Mouse (Mus musculus): ENCODE data around the gene AW011738. TPM values are rescaled to one million over a fixed set of nuclear protein-coding genes. Genes with fewer than 3 reads are reported as not detected.

Gene AW011738
- polyA plus RNA-seq, 1 experiment from 2014 or later: 0.74 TPM

GRCm38 (mm10) chr4:156195927-156196870 lies 6.9 kb upstream of the AW011738 start:
- ATAC-seq (ENCODE audit: low read depth) (no peak), DNase-seq (ENCODE audit: low spot score) (peak; percentile 86)
- WGBS: 4% methylated on average over 35 of the region's 35 CpGs
- Histone ChIP-seq H3K4me2 (ENCODE audit: low read depth, low read length) (peak overlapping the region; percentile 98), H3K9ac (ENCODE audit: low read depth, low read length) (peak overlapping the region; percentile 85), H3K4me3 (ENCODE audit: low read depth, low read length) (peak overlapping the region; percentile 87), H3K36me3 (ENCODE audit: control insufficient read depth, insufficient read depth, low read length) (peaks cover 28% of the 10 kb centered on the region), H3K27me3 (replicated peaks; ENCODE audit: control insufficient read depth, insufficient read depth, low read length) (no peaks in the 10 kb centered on the region), H3K9me3 (ENCODE audit: control insufficient read depth, low read length) (no peaks in the 10 kb centered on the region), H3K27ac (replicated peaks; ENCODE audit: low read depth, low read length) (peak overlapping the region; percentile 70), H3K4me1 (ENCODE audit: control insufficient read depth, insufficient read depth, low read length) (peaks cover 25% of the 10 kb centered on the region)

GRCm38 (mm10) chr4:156197131-156197828 lies 5.8 kb upstream of the AW011738 start, which contains the start of gene Agrn:
Gene Agrn, minus strand, starts transcription at chr4:156197488.
- H3K27ac ChIP-seq (replicated peaks; ENCODE audit: low read depth, low read length): peak within 1 kb of the TSS; percentile 90
- H3K36me3 ChIP-seq (ENCODE audit: control insufficient read depth, insufficient read depth, low read length): peaks cover 20% of the 10 kb centered on the region
- WGBS: 0% methylated on average over 2 of the region's 88 CpGs
- H3K27me3 ChIP-seq (replicated peaks; ENCODE audit: control insufficient read depth, insufficient read depth, low read length): no peaks in the 10 kb centered on the region
- peak within 1 kb of the TSS; percentile 98 for H3K4me2 ChIP-seq (ENCODE audit: low read depth, low read length)
- peaks cover 23% of the 10 kb centered on the region for H3K4me1 ChIP-seq (ENCODE audit: control insufficient read depth, insufficient read depth, low read length)
- H3K9ac ChIP-seq (ENCODE audit: low read depth, low read length): peak within 1 kb of the TSS; percentile 85
- no peaks in the 10 kb centered on the region for H3K9me3 ChIP-seq (ENCODE audit: control insufficient read depth, low read length)
- ATAC-seq (ENCODE audit: low read depth) (peak; percentile 84), DNase-seq (ENCODE audit: low spot score) (no peak)
- peak within 1 kb of the TSS; percentile 87 for H3K4me3 ChIP-seq (ENCODE audit: low read depth, low read length)

GRCm38 (mm10) chr4:156197829-156198205 lies 5.3 kb upstream of the AW011738 start:
- Histone ChIP-seq H3K9ac (ENCODE audit: low read depth, low read length) (peak overlapping the region; percentile 70), H3K9me3 (ENCODE audit: control insufficient read depth, low read length) (no peaks in the 10 kb centered on the region), H3K36me3 (ENCODE audit: control insufficient read depth, insufficient read depth, low read length) (peaks cover 16% of the 10 kb centered on the region), H3K4me2 (ENCODE audit: low read depth, low read length) (peak overlapping the region; percentile 98), H3K27ac (replicated peaks; ENCODE audit: low read depth, low read length) (peak overlapping the region; percentile 90), H3K4me1 (ENCODE audit: control insufficient read depth, insufficient read depth, low read length) (peaks cover 20% of the 10 kb centered on the region), H3K27me3 (replicated peaks; ENCODE audit: control insufficient read depth, insufficient read depth, low read length) (no peaks in the 10 kb centered on the region; the same call in 1 of the 2 replicates), H3K4me3 (ENCODE audit: low read depth, low read length) (peak overlapping the region; percentile 87)
- under 1% methylated on average over 7 of the region's 26 CpGs for WGBS
- ATAC-seq (ENCODE audit: low read depth): peak; percentile 90
- DNase-seq (ENCODE audit: low spot score): peak; percentile 92

- no peak within 1 kb of the TSS for H3K9ac ChIP-seq (ENCODE audit: low read depth, low read length)
- no peak within 1 kb of the TSS for H3K27ac ChIP-seq (replicated peaks; ENCODE audit: low read depth, low read length)
- peak; percentile 34 for DNase-seq (ENCODE audit: low spot score)
- H3K27me3 ChIP-seq (replicated peaks; ENCODE audit: control insufficient read depth, insufficient read depth, low read length): peaks cover 16% of the 10 kb centered on the region
- no peaks in the 10 kb centered on the region for H3K9me3 ChIP-seq (ENCODE audit: control insufficient read depth, low read length)
- ATAC-seq (ENCODE audit: low read depth): no peak
- H3K4me3 ChIP-seq (ENCODE audit: low read depth, low read length): no peak within 1 kb of the TSS
- 0 out of 2 replicates have a peak within 1 kb of the TSS, but pooled peaks have one; percentile 10 for H3K4me2 ChIP-seq (ENCODE audit: low read depth, low read length)
- 54% methylated on average over 10 of the region's 10 CpGs for WGBS
- peaks cover 10% of the 10 kb centered on the region; the same call in 1 of the 2 replicates for H3K4me1 ChIP-seq (ENCODE audit: control insufficient read depth, insufficient read depth, low read length)
- no peaks in the 10 kb centered on the region for H3K36me3 ChIP-seq (ENCODE audit: control insufficient read depth, insufficient read depth, low read length)
Observed at GRCm38 (mm10) chr4:156200623-156201475, 2.3 kb upstream of the AW011738 start, which contains the start of gene Isg15. Gene Isg15, minus strand, starts transcription at chr4:156200818.

GRCm38 (mm10) chr4:156202462-156202893 lies 626 bp upstream of the AW011738 start:
- Histone ChIP-seq H3K27ac (replicated peaks; ENCODE audit: low read depth, low read length) (no peak overlapping the region), H3K4me3 (ENCODE audit: low read depth, low read length) (peak overlapping the region; percentile 62), H3K9ac (ENCODE audit: low read depth, low read length) (no peak overlapping the region), H3K4me1 (ENCODE audit: control insufficient read depth, insufficient read depth, low read length) (0 out of 2 replicates have a peak, but pooled peaks cover 6% of the 10 kb centered on the region), H3K4me2 (ENCODE audit: low read depth, low read length) (peak overlapping the region; percentile 98), H3K27me3 (replicated peaks; ENCODE audit: control insufficient read depth, insufficient read depth, low read length) (peaks cover 16% of the 10 kb centered on the region), H3K9me3 (ENCODE audit: control insufficient read depth, low read length) (no peaks in the 10 kb centered on the region), H3K36me3 (ENCODE audit: control insufficient read depth, insufficient read depth, low read length) (no peaks in the 10 kb centered on the region)
- 46% methylated on average over 12 of the region's 12 CpGs for whole genome bisulfite sequencing
- DNase-seq (ENCODE audit: low spot score) (no peak), ATAC-seq (ENCODE audit: low read depth) (no peak)

- H3K4me1 ChIP-seq (ENCODE audit: control insufficient read depth, insufficient read depth, low read length): 0 out of 2 replicates have a peak, but pooled peaks cover 6% of the 10 kb centered on the region
- ATAC-seq (ENCODE audit: low read depth): peak; percentile 69
- no peak overlapping the region; the same call in 1 of the 2 replicates for H3K27ac ChIP-seq (replicated peaks; ENCODE audit: low read depth, low read length)
- no peak for DNase-seq (ENCODE audit: low spot score)
- under 1% methylated on average over 39 of the region's 49 CpGs for WGBS
- peak overlapping the region; percentile 62 for H3K4me3 ChIP-seq (ENCODE audit: low read depth, low read length)
- peak overlapping the region; percentile 65 for H3K9ac ChIP-seq (ENCODE audit: low read depth, low read length)
- H3K9me3 ChIP-seq (ENCODE audit: control insufficient read depth, low read length): no peaks in the 10 kb centered on the region
- H3K4me2 ChIP-seq (ENCODE audit: low read depth, low read length): peak overlapping the region; percentile 98
- no peaks in the 10 kb centered on the region for H3K36me3 ChIP-seq (ENCODE audit: control insufficient read depth, insufficient read depth, low read length)
- peaks cover 16% of the 10 kb centered on the region for H3K27me3 ChIP-seq (replicated peaks; ENCODE audit: control insufficient read depth, insufficient read depth, low read length)
Observed at GRCm38 (mm10) chr4:156203413-156204131, 468 bp downstream of the AW011738 start.

GRCm38 (mm10) chr4:156208872-156209271 lies 5.8 kb downstream of the AW011738 start:
- no peak overlapping the region for H3K4me3 ChIP-seq (ENCODE audit: low read depth, low read length)
- no peak overlapping the region for H3K4me2 ChIP-seq (ENCODE audit: low read depth, low read length)
- no peak for DNase-seq (ENCODE audit: low spot score)
- peaks cover 12% of the 10 kb centered on the region for H3K27me3 ChIP-seq (replicated peaks; ENCODE audit: control insufficient read depth, insufficient read depth, low read length)
- H3K36me3 ChIP-seq (ENCODE audit: control insufficient read depth, insufficient read depth, low read length): no peaks in the 10 kb centered on the region
- WGBS: 88% methylated on average over 4 of the region's 4 CpGs
- ATAC-seq (ENCODE audit: low read depth): no peak
- H3K9me3 ChIP-seq (ENCODE audit: control insufficient read depth, low read length): no peaks in the 10 kb centered on the region
- no peak overlapping the region for H3K9ac ChIP-seq (ENCODE audit: low read depth, low read length)
- no peak overlapping the region for H3K27ac ChIP-seq (replicated peaks; ENCODE audit: low read depth, low read length)
- 0 out of 2 replicates have a peak, but pooled peaks cover 6% of the 10 kb centered on the region for H3K4me1 ChIP-seq (ENCODE audit: control insufficient read depth, insufficient read depth, low read length)
